Mouse (Mus musculus) MEL (cell line): ENCODE data around the gene Nrcam.

Experiments used
- CTCF ChIP-seq, 3 experiments: IDR thresholded peaks in 2 of 3; conservative IDR thresholded peaks in 1 of 3; 2 replicates each; pipeline ENCODE4 v1.5.1; 2011 to 2012; ENCODE audit warnings: low read length in 3 of 3, low read depth in 2 of 3, mild to moderate bottlenecking in 2 of 3, improper control_type of control experiment in 1 of 3, inconsistent platforms in 1 of 3, mixed read lengths in 1 of 3, moderate library complexity in 1 of 3; ENCODE audit not compliant: control insufficient read depth in 1 of 3, insufficient read depth in 1 of 3, poor library complexity in 1 of 3, severe bottlenecking in 1 of 3
- EP300 ChIP-seq, 2 experiments: IDR thresholded peaks; 2 replicates each; pipeline ENCODE4 v1.6.1; 2011; ENCODE audit warnings: improper control_type of control experiment in 2 of 2, low read length in 2 of 2, low read depth in 1 of 2, mild to moderate bottlenecking in 1 of 2
- GATA1 ChIP-seq: IDR thresholded peaks from 2 replicates; pipeline ENCODE4 v1.6.1; 2011; ENCODE audit warnings: low read depth, low read length, improper control_type of control experiment
- KAT2A ChIP-seq: conservative IDR thresholded peaks from 2 replicates; pipeline ENCODE4 v1.6.1; 2012; ENCODE audit warnings: low read depth, low read length, improper control_type of control experiment, inconsistent platforms
- MAFK ChIP-seq: IDR thresholded peaks from 2 replicates; pipeline ENCODE4 v1.6.1; 2011; ENCODE audit warnings: low read depth, mild to moderate bottlenecking, low read length, improper control_type of control experiment, borderline replicate concordance
- MYC ChIP-seq: IDR thresholded peaks from 2 replicates; pipeline ENCODE4 v1.6.1; 2011; ENCODE audit warnings: low read depth, mild to moderate bottlenecking, low read length, improper control_type of control experiment, moderate library complexity
- NELFE ChIP-seq: IDR thresholded peaks from 2 replicates; pipeline ENCODE4 v1.6.1; 2011; ENCODE audit warnings: low read depth, low read length, improper control_type of control experiment
- POLR2A ChIP-seq, 2 experiments: IDR thresholded peaks; 2 replicates each; pipeline ENCODE4 v1.6.1; 2011 to 2012; ENCODE audit warnings: low read length in 2 of 2, mild to moderate bottlenecking in 2 of 2, control low read depth in 1 of 2, improper control_type of control experiment in 1 of 2, low read depth in 1 of 2, moderate library complexity in 1 of 2; ENCODE audit not compliant: control insufficient read depth in 1 of 2, insufficient read depth in 1 of 2, poor library complexity in 1 of 2
- POLR2AphosphoS2 ChIP-seq: IDR thresholded peaks from 2 replicates; pipeline ENCODE4 v1.6.1; 2011; ENCODE audit warnings: low read length, improper control_type of control experiment
- USF1 ChIP-seq: IDR thresholded peaks from 2 replicates; pipeline ENCODE4 v1.6.1; 2014; ENCODE audit warnings: low read depth, mild to moderate bottlenecking, inconsistent platforms, low read length, improper control_type of control experiment, moderate library complexity
- ZKSCAN1 ChIP-seq: IDR thresholded peaks from 2 replicates; pipeline ENCODE4 v1.6.1; 2012; ENCODE audit warnings: low read depth, mild to moderate bottlenecking, inconsistent platforms, low read length, improper control_type of control experiment, moderate library complexity

GRCm38 (mm10) chr12:44330216-44330719 is 1.6 kb downstream of the Nrcam start:
- TF ChIP-seq KAT2A (no peak), GATA1 (no peak), NELFE (no peak), ZKSCAN1 (no peak), CTCF (IDR thresholded peaks at IDR 0.05 in 2 of 3, conservative IDR thresholded peaks at IDR 0.05 in 1 of 3; ENCODE audit: control insufficient read depth in 1 of 3, insufficient read depth in 1 of 3, low read depth in 2 of 3, low read length in 3 of 3, poor library complexity in 1 of 3, severe bottlenecking in 1 of 3) (no peak), POLR2AphosphoS2 (no peak), EP300 (IDR thresholded peaks at IDR 0.05; ENCODE audit: low read depth in 1 of 2, low read length in 2 of 2) (no peak), POLR2A (IDR thresholded peaks at IDR 0.05; ENCODE audit: control insufficient read depth in 1 of 2, insufficient read depth in 1 of 2, low read depth in 1 of 2, low read length in 2 of 2, poor library complexity in 1 of 2) (no peak), USF1 (no peak), MYC (no peak), MAFK (no peak)
